Mouse (Mus musculus) kidney, embryonic 16.5 days (tissue): ENCODE results near the gene Hip1. TPM values are rescaled to one million over a fixed set of nuclear protein-coding genes. Genes with fewer than 3 reads are reported as not detected.

Experiments
- ATAC-seq: fragments of 200-750 bp; cut with Nextera tagmentation; 2 replicates; pipeline ENCODE4 v1.8.0; 2017; ENCODE audit warnings: moderate TSS enrichment; ENCODE audit not compliant: low FRiP score, low TSS enrichment
- H3K27ac ChIP-seq: fragments of 300-500 bp; sonication (generic); 2 replicates; pipeline ENCODE4 v1.5.1; 2014; ENCODE audit warnings: low read length
- H3K27me3 ChIP-seq: fragments of 300-500 bp; sonication (generic); 2 replicates; pipeline ENCODE4 v1.6.1; 2014; ENCODE audit warnings: low read length, control low read depth, mixed read lengths; ENCODE audit not compliant: insufficient read depth
- H3K36me3 ChIP-seq: fragments of 300-500 bp; sonication (generic); 2 replicates; pipeline ENCODE4 v1.6.1; 2014; ENCODE audit warnings: low read length, control low read depth, mixed read lengths; ENCODE audit not compliant: insufficient read depth
- H3K4me1 ChIP-seq: fragments of 300-500 bp; sonication (generic); 2 replicates; pipeline ENCODE4 v1.6.1; 2014; ENCODE audit warnings: low read length, control low read depth, mixed read lengths; ENCODE audit not compliant: insufficient read depth
- H3K4me2 ChIP-seq: fragments of 300-500 bp; sonication (generic); replicated peaks from 2 replicates; pipeline ENCODE4 v1.6.1; 2014; ENCODE audit warnings: low read depth, low read length
- H3K4me3 ChIP-seq: fragments of 300-500 bp; sonication (generic); 2 replicates; pipeline ENCODE4 v1.5.1; 2014; ENCODE audit warnings: mild to moderate bottlenecking, low read length
- H3K9ac ChIP-seq: fragments of 300-500 bp; sonication (generic); replicated peaks from 2 replicates; pipeline ENCODE4 v1.6.1; 2014; ENCODE audit warnings: low read length
- H3K9me3 ChIP-seq: fragments of 300-500 bp; sonication (generic); 2 replicates; pipeline ENCODE4 v1.6.1; 2016; ENCODE audit warnings: low read length, control low read depth
- WGBS: fragments of 180-500 bp; shearing (Covaris S2); extraction: QIAGEN DNeasy Blood & Tissue Kit; methylation state at CpG from one replicate; pipeline ENCODE4 v1.1.7; 2014; 5-methylcytosine and 5-hydroxymethylcytosine counted together
- polyA plus RNA-seq: library from polyadenylated mRNA; unstranded; fragments of >200 nt; fragmentation: Nextera tagmentation; extraction: Ambion mirVana; gene quantifications from 2 replicates; pipeline ENCODE4 v1.2.1, GENCODE M21; 2015

Hip1 gene
- polyA plus RNA-seq, 1 experiment from 2014 or later = 37.1 TPM

GRCm38 (mm10) chr5:135567556-135568265, 22.8 kb upstream of the Hip1 start:
- Histone ChIP-seq H3K4me2 (no peak overlapping the region), H3K9ac (no peak overlapping the region), H3K27me3 (no peaks in the 10 kb centered on the region), H3K4me1 (no peaks in the 10 kb centered on the region), H3K4me3 (no peak overlapping the region), H3K27ac (no peak overlapping the region), H3K9me3 (0 out of 2 replicates have a peak, but pooled peaks cover under 1% of the 10 kb centered on the region), H3K36me3 (no peaks in the 10 kb centered on the region)
- WGBS = 88% methylated on average over 6 of the region's 6 CpGs
- no peak for ATAC-seq

- 82% methylated on average over 3 of the region's 3 CpGs for WGBS
- H3K27ac ChIP-seq = no peak within 1 kb of the TSS
Observed at GRCm38 (mm10) chr5:135563469-135563868, 18.5 kb upstream of the Hip1 start, which contains the start of gene Ccl26. Gene Ccl26 (minus strand): TSS chr5:135563569.

GRCm38 (mm10) chr5:135557671-135558070, 12.8 kb upstream of the Hip1 start:
- no peak overlapping the region for H3K9ac ChIP-seq
- no peak overlapping the region for H3K4me3 ChIP-seq
- no peaks in the 10 kb centered on the region for H3K36me3 ChIP-seq
- H3K9me3 ChIP-seq = 0 out of 2 replicates have a peak, but pooled peaks cover 2% of the 10 kb centered on the region
- H3K4me2 ChIP-seq = no peak overlapping the region
- 73% methylated on average over 3 of the region's 3 CpGs for WGBS
- no peak for ATAC-seq
- H3K4me1 ChIP-seq = no peaks in the 10 kb centered on the region
- no peaks in the 10 kb centered on the region for H3K27me3 ChIP-seq
- no peak overlapping the region for H3K27ac ChIP-seq

More at GRCm38 (mm10) chr5:135563469-135563868, 18.5 kb upstream of the Hip1 start, which contains the start of gene Ccl26:
- Histone ChIP-seq H3K36me3 (no peaks in the 10 kb centered on the region), H3K4me2 (no peak within 1 kb of the TSS), H3K9ac (no peak within 1 kb of the TSS), H3K27me3 (no peaks in the 10 kb centered on the region), H3K4me1 (no peaks in the 10 kb centered on the region), H3K4me3 (no peak within 1 kb of the TSS), H3K9me3 (0 out of 2 replicates have a peak, but pooled peaks cover 3% of the 10 kb centered on the region)
- ATAC-seq = no peak

GRCm38 (mm10) chr5:135557051-135557450, 12.1 kb upstream of the Hip1 start:
- H3K27ac ChIP-seq = no peak overlapping the region
- H3K4me3 ChIP-seq = no peak overlapping the region
- no peaks in the 10 kb centered on the region for H3K9me3 ChIP-seq
- no peaks in the 10 kb centered on the region for H3K4me1 ChIP-seq
- H3K4me2 ChIP-seq = no peak overlapping the region
- no peaks in the 10 kb centered on the region for H3K27me3 ChIP-seq
- no peak for ATAC-seq
- H3K36me3 ChIP-seq = no peaks in the 10 kb centered on the region
- H3K9ac ChIP-seq = no peak overlapping the region
- 25% methylated on average over 4 of the region's 4 CpGs for WGBS

GRCm38 (mm10) chr5:135556259-135556658, 11.3 kb upstream of the Hip1 start:
- Histone ChIP-seq H3K9me3 (no peaks in the 10 kb centered on the region), H3K27ac (no peak overlapping the region), H3K9ac (no peak overlapping the region), H3K4me1 (no peaks in the 10 kb centered on the region), H3K4me2 (no peak overlapping the region), H3K4me3 (no peak overlapping the region), H3K27me3 (no peaks in the 10 kb centered on the region), H3K36me3 (no peaks in the 10 kb centered on the region)
- ATAC-seq = no peak
- WGBS = 75% methylated on average over 3 of the region's 4 CpGs

GRCm38 (mm10) chr5:135551591-135551990, 6.7 kb upstream of the Hip1 start:
- Histone ChIP-seq H3K4me3 (no peak overlapping the region), H3K27me3 (no peaks in the 10 kb centered on the region), H3K4me1 (no peaks in the 10 kb centered on the region), H3K36me3 (no peaks in the 10 kb centered on the region), H3K27ac (no peak overlapping the region), H3K9ac (no peak overlapping the region), H3K4me2 (no peak overlapping the region), H3K9me3 (no peaks in the 10 kb centered on the region)
- no peak for ATAC-seq
- 80% methylated on average over 3 of the region's 3 CpGs for WGBS

GRCm38 (mm10) chr5:135550910-135551309, 6.0 kb upstream of the Hip1 start:
- no peak overlapping the region for H3K27ac ChIP-seq
- no peak overlapping the region for H3K4me2 ChIP-seq
- H3K4me3 ChIP-seq = no peak overlapping the region
- H3K36me3 ChIP-seq = no peaks in the 10 kb centered on the region
- H3K4me1 ChIP-seq = peaks cover 2% of the 10 kb centered on the region; the same call in 1 of the 2 replicates
- ATAC-seq = no peak
- no peaks in the 10 kb centered on the region for H3K27me3 ChIP-seq
- no peaks in the 10 kb centered on the region for H3K9me3 ChIP-seq
- WGBS = 29% methylated on average over 3 of the region's 3 CpGs
- no peak overlapping the region for H3K9ac ChIP-seq

GRCm38 (mm10) chr5:135547990-135548389, 3.1 kb upstream of the Hip1 start:
- Histone ChIP-seq H3K27me3 (no peaks in the 10 kb centered on the region), H3K36me3 (no peaks in the 10 kb centered on the region), H3K4me1 (peaks cover 10% of the 10 kb centered on the region; the same call in 1 of the 2 replicates), H3K9ac (no peak overlapping the region), H3K4me3 (no peak overlapping the region), H3K4me2 (no peak overlapping the region), H3K27ac (no peak overlapping the region), H3K9me3 (no peaks in the 10 kb centered on the region)
- WGBS = 67% methylated on average over 2 of the region's 2 CpGs
- ATAC-seq = no peak

- WGBS = 8% methylated on average over 15 of the region's 15 CpGs
- Histone ChIP-seq H3K4me1 (peaks cover 10% of the 10 kb centered on the region; the same call in 1 of the 2 replicates), H3K27me3 (no peaks in the 10 kb centered on the region), H3K4me3 (peak overlapping the region; percentile 85), H3K9me3 (no peaks in the 10 kb centered on the region), H3K27ac (no peak overlapping the region), H3K4me2 (peak overlapping the region; percentile 92), H3K9ac (peak overlapping the region; percentile 84), H3K36me3 (no peaks in the 10 kb centered on the region)
- ATAC-seq = no peak
Observed at GRCm38 (mm10) chr5:135544032-135544558, 825 bp downstream of the Hip1 start.

- H3K36me3 ChIP-seq = no peaks in the 10 kb centered on the region
- H3K4me3 ChIP-seq = no peak overlapping the region
- H3K4me1 ChIP-seq = no peaks in the 10 kb centered on the region
- ATAC-seq = no peak; the same call in 1 of the 2 replicates
- WGBS = 79% methylated on average over 10 of the region's 10 CpGs
- no peak overlapping the region for H3K27ac ChIP-seq
- H3K9ac ChIP-seq = no peak overlapping the region
- no peaks in the 10 kb centered on the region for H3K9me3 ChIP-seq
- H3K27me3 ChIP-seq = no peaks in the 10 kb centered on the region
- H3K4me2 ChIP-seq = no peak overlapping the region
Observed at GRCm38 (mm10) chr5:135537794-135538214, 7.1 kb downstream of the Hip1 start.
